Mouse (Mus musculus): ENCODE results near the gene Rere. TPM values are rescaled to one million over a fixed set of nuclear protein-coding genes. Genes with fewer than 3 reads are reported as not detected.
A peak's percentile ranks its signal among the peaks of the same experiment; 100 is the strongest.
"Not testable (repeated sequence)": the region's sequence is repeated elsewhere in the genome, so short reads cannot be mapped to it uniquely, and the experiment has no call there.

The Rere gene
- polyA plus RNA-seq, 1 experiment from 2014 or later: 22.2 TPM

DNA sequence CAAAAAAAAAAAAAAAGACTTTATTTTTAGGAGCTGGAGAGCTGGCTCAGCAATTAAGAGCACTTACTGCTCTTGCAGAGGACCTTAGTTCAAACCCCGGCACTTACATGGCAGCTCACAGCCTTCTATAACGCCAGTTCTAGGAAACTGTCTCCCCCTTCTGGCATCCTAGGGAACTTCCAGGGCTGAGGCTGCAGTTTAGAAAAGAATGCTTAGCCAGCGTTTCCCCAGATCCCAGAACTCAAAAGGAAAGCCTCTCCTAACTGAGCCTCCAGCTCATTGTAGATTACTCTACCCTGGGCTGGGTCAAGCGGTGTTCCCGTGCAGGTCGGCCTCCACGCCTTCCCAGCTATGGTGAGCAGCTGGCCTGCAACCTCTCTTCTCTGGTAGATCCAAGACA, 16.5 kb upstream of the Rere start:
- Histone ChIP-seq H3K4me1 (ENCODE audit: control insufficient read depth, insufficient read depth, low read length) (peaks cover 11% of the 10 kb centered on the region), H3K27ac (ENCODE audit: low read length) (no peak overlapping the region), H3K9me3 (ENCODE audit: control insufficient read depth, low read length) (no peaks in the 10 kb centered on the region), H3K4me3 (ENCODE audit: low read length) (no peak overlapping the region), H3K4me2 (ENCODE audit: low read depth, low read length) (no peak overlapping the region), H3K36me3 (ENCODE audit: control insufficient read depth, insufficient read depth, low read length) (no peaks in the 10 kb centered on the region), H3K9ac (ENCODE audit: low read depth, low read length) (no peak overlapping the region), H3K27me3 (replicated peaks; ENCODE audit: control insufficient read depth, insufficient read depth, low read length) (no peaks in the 10 kb centered on the region)
- ATAC-seq: no peak
- 55% methylated on average over 7 of the region's 7 CpGs for WGBS

DNA sequence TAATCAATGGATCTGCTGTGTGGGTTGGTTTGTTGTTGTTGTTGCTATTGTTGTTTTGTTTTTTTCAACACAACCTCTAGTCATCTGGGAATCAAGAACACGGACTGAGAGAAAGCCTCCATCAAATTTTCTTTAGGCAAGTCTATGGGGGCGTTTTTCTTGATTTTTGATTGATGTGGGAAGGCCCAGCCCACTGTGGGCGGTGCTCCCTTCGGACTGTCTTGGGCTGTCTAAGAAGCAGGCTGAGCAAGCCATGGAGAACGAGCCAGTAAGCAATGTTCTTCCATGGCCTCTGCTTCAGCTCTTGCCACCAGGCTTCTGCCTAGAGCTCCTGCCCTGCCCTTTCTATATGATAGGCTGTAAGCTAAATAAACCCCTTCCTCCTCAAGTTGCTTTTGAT, 16.0 kb upstream of the Rere start:
- no peak overlapping the region for H3K4me3 ChIP-seq (ENCODE audit: low read length)
- H3K9me3 ChIP-seq (ENCODE audit: control insufficient read depth, low read length): no peaks in the 10 kb centered on the region
- H3K4me2 ChIP-seq (ENCODE audit: low read depth, low read length): no peak overlapping the region
- ATAC-seq: no peak
- H3K36me3 ChIP-seq (ENCODE audit: control insufficient read depth, insufficient read depth, low read length): no peaks in the 10 kb centered on the region
- peaks cover 14% of the 10 kb centered on the region for H3K4me1 ChIP-seq (ENCODE audit: control insufficient read depth, insufficient read depth, low read length)
- WGBS: 69% methylated on average over 5 of the region's 5 CpGs
- H3K27ac ChIP-seq (ENCODE audit: low read length): no peak overlapping the region
- no peaks in the 10 kb centered on the region for H3K27me3 ChIP-seq (replicated peaks; ENCODE audit: control insufficient read depth, insufficient read depth, low read length)
- no peak overlapping the region for H3K9ac ChIP-seq (ENCODE audit: low read depth, low read length)

DNA sequence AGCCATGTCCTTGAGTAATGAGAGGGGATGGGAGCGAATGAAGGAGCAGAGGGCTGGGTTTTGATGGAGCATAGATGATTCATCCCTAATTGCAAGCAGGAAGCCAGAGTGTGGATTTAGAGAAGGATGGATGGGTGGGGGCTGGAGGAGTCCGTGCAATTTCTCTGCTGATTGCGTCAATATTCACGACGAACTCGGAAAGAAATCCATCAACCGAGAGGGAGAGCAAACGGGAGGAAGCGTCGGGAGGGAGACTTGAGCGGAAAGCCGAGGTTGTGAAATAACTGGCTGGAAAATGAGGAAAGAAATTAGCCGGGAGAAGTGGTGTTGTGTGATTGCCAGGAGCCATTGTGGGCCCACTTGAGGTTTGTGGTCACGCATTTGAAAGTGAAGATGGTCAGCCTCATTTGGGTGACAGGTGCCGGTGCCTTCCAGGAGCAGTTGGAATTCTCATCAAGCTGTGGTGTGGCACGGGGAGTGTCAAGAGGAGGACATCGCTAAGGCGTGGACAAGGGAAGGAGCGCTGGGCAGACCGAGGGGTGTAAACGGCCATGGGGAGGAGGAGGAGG, 14.7 kb upstream of the Rere start:
- ATAC-seq: no peak
- no peaks in the 10 kb centered on the region for H3K9me3 ChIP-seq (ENCODE audit: control insufficient read depth, low read length)
- no peak overlapping the region for H3K9ac ChIP-seq (ENCODE audit: low read depth, low read length)
- no peaks in the 10 kb centered on the region for H3K27me3 ChIP-seq (replicated peaks; ENCODE audit: control insufficient read depth, insufficient read depth, low read length)
- WGBS: 62% methylated on average over 21 of the region's 21 CpGs
- no peak overlapping the region for H3K27ac ChIP-seq (ENCODE audit: low read length)
- no peak overlapping the region for H3K4me3 ChIP-seq (ENCODE audit: low read length)
- H3K36me3 ChIP-seq (ENCODE audit: control insufficient read depth, insufficient read depth, low read length): no peaks in the 10 kb centered on the region
- H3K4me1 ChIP-seq (ENCODE audit: control insufficient read depth, insufficient read depth, low read length): peaks cover 15% of the 10 kb centered on the region
- no peak overlapping the region for H3K4me2 ChIP-seq (ENCODE audit: low read depth, low read length)

DNA sequence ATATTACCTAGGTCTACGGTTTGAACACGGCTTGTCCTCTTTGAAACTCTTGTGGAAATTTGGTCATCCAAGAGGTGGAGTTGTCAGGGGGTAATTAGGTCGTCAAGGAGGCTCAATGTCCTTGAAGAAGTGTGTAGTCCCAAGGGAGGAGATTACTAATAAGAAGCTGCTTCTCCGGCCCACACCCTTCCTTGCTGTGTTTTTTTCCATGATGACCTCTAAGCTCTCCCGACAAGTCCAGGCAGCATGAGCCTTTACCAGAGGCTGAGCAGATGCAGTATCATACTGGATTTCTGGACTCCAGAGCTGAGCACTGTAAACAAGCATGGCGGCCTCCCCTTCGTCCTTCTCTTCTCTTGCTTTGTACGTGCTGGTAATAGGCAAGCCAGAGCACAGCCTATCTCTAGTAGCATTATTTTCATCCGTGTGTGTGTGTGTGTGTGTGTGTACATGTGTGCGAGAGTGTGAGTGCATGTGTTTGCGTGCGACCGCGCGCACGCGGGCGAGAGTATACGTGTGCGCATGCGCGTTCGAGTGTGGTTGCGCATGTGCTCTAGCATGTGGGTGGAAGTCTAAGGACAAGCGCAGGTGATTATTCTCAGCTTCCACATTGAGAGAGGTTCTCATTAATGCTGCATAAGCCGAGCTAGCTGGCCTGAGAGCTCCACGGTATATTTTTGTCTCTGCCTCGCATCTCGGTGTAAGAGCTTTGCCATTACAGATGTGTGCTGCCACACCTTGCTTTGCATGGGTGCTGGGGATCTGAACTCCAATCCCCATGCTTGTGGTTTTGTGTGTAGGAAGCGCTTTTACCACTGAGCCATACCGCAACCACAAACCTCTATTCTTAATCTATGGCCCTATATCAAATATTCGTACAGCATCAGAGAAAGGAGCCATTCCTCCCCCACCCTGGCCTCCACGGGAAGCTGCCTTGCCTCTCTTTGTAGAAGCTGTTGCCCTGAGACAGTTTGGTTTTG, 12.5 kb upstream of the Rere start:
- WGBS: 84% methylated on average over 33 of the region's 33 CpGs
- H3K27ac ChIP-seq (ENCODE audit: low read length): no peak overlapping the region
- H3K4me2 ChIP-seq (ENCODE audit: low read depth, low read length): no peak overlapping the region
- H3K4me1 ChIP-seq (ENCODE audit: control insufficient read depth, insufficient read depth, low read length): peaks cover 31% of the 10 kb centered on the region
- H3K36me3 ChIP-seq (ENCODE audit: control insufficient read depth, insufficient read depth, low read length): no peaks in the 10 kb centered on the region
- no peaks in the 10 kb centered on the region for H3K27me3 ChIP-seq (replicated peaks; ENCODE audit: control insufficient read depth, insufficient read depth, low read length)
- no peak overlapping the region for H3K9ac ChIP-seq (ENCODE audit: low read depth, low read length)
- H3K9me3 ChIP-seq (ENCODE audit: control insufficient read depth, low read length): no peaks in the 10 kb centered on the region
- H3K4me3 ChIP-seq (ENCODE audit: low read length): no peak overlapping the region
- no peak for ATAC-seq

DNA sequence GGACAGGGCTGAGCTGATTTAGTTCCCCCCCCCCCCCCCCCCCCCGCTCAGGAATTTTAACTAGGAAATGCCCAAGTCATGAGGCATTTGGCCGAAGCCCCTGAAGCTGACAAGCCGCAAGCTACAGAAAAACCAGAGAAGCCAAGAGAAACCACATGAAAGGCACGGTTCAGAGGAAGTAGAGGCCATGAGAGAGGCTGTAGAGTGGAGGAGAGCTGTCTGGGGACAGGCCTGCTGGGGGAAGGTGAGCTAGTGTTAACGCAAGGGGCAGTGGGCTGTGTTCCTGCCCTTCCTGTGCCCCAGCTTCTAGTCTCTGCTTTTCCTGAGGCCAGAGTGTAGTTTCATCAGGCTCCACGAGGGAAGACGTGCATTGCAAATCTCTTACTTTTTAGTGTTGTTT, 11.8 kb upstream of the Rere start:
- no peak for ATAC-seq
- peak overlapping the region; percentile 7; the same call in 1 of the 2 replicates for H3K9ac ChIP-seq (ENCODE audit: low read depth, low read length)

DNA sequence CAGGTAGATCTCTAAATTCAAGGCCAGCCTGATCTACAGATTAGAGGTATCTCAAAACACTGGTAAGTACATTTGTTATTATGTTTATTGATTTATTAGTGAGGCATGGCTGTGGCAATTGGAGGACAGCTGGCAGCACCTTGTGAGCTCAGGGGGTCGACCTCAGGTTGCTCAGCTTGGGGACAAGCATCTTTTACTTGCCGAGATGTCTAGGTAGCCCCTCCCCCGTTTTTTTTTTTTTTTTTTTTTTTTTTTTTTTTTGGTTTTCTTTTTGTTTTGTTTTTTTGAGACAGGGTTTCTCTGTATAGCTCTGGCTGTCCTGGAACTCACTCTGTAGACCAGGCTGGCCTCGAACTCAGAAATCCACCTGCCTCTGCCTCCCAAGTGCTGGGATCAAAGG, 10.7 kb upstream of the Rere start:
- H3K9me3 ChIP-seq (ENCODE audit: control insufficient read depth, low read length); H3K9ac ChIP-seq (ENCODE audit: low read depth, low read length); H3K27ac ChIP-seq (ENCODE audit: low read length); H3K4me3 ChIP-seq (ENCODE audit: low read length); H3K4me2 ChIP-seq (ENCODE audit: low read depth, low read length); H3K27me3 ChIP-seq (replicated peaks; ENCODE audit: control insufficient read depth, insufficient read depth, low read length); ATAC-seq; H3K36me3 ChIP-seq (ENCODE audit: control insufficient read depth, insufficient read depth, low read length): not testable (repeated sequence)
- peaks cover 31% of the 10 kb centered on the region for H3K4me1 ChIP-seq (ENCODE audit: control insufficient read depth, insufficient read depth, low read length)
- WGBS: 78% methylated on average over 4 of the region's 4 CpGs

More for the DNA sequence above, 11.8 kb upstream of the Rere start:
- H3K4me2 ChIP-seq (ENCODE audit: low read depth, low read length): no peak overlapping the region
- no peaks in the 10 kb centered on the region for H3K9me3 ChIP-seq (ENCODE audit: control insufficient read depth, low read length)
- peak overlapping the region; percentile 58 for H3K27ac ChIP-seq (ENCODE audit: low read length)
- H3K4me3 ChIP-seq (ENCODE audit: low read length): no peak overlapping the region
- no peaks in the 10 kb centered on the region for H3K27me3 ChIP-seq (replicated peaks; ENCODE audit: control insufficient read depth, insufficient read depth, low read length)
- no peaks in the 10 kb centered on the region for H3K36me3 ChIP-seq (ENCODE audit: control insufficient read depth, insufficient read depth, low read length)
- H3K4me1 ChIP-seq (ENCODE audit: control insufficient read depth, insufficient read depth, low read length): peaks cover 31% of the 10 kb centered on the region
- 31% methylated on average over 7 of the region's 7 CpGs for WGBS

DNA sequence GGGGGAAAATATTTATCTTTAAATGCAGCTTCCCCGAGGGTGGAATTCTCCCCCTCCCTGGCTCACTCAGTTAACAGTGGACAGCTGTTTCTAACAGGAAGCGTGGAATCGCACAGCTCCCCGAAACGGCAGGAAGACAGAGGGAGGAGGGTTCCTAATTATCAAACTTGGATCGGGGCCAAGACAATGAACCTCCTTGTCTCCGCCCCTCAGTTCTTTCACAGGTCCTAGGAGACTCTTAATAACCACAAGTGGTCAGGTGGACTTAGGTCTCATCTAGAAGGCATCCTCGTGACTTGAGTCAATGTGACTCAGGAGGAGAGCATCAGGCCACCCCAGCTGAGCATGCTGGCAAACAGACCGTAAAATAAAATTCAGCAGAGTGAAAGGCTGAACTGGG, 8.7 kb upstream of the Rere start:
- Histone ChIP-seq H3K4me2 (ENCODE audit: low read depth, low read length) (peak overlapping the region; percentile 37), H3K4me1 (ENCODE audit: control insufficient read depth, insufficient read depth, low read length) (peaks cover 31% of the 10 kb centered on the region), H3K4me3 (ENCODE audit: low read length) (no peak overlapping the region), H3K9me3 (ENCODE audit: control insufficient read depth, low read length) (no peaks in the 10 kb centered on the region), H3K36me3 (ENCODE audit: control insufficient read depth, insufficient read depth, low read length) (no peaks in the 10 kb centered on the region), H3K9ac (ENCODE audit: low read depth, low read length) (peak overlapping the region; percentile 2; the same call in 1 of the 2 replicates), H3K27ac (ENCODE audit: low read length) (peak overlapping the region; percentile 88), H3K27me3 (replicated peaks; ENCODE audit: control insufficient read depth, insufficient read depth, low read length) (no peaks in the 10 kb centered on the region)
- ATAC-seq: peak; percentile 93
- WGBS: 3% methylated on average over 9 of the region's 9 CpGs

DNA sequence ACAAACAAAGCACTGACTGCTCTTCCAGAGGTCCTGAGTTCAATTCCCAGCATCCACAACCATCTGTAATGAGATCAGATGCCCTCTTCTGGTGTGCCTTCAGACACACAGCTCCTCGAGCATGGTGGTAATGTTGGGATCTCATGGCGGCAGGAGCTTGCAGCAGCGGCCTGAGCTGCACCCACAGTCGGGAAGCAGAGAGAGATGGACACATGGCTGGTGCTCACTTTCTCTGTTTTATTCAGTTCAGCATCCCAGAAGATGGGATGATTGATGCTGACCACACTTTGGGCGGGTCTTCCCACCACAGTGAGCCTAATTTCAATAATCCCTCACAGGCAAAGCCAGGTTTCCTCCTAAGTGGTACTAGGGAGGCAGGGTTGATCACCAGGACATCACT, 5.9 kb upstream of the Rere start:
- ATAC-seq: no peak
- no peak overlapping the region for H3K4me3 ChIP-seq (ENCODE audit: low read length)
- no peaks in the 10 kb centered on the region for H3K9me3 ChIP-seq (ENCODE audit: control insufficient read depth, low read length)
- no peak overlapping the region for H3K4me2 ChIP-seq (ENCODE audit: low read depth, low read length)
- H3K9ac ChIP-seq (ENCODE audit: low read depth, low read length): no peak overlapping the region
- H3K27ac ChIP-seq (ENCODE audit: low read length): no peak overlapping the region
- H3K36me3 ChIP-seq (ENCODE audit: control insufficient read depth, insufficient read depth, low read length): no peaks in the 10 kb centered on the region
- H3K27me3 ChIP-seq (replicated peaks; ENCODE audit: control insufficient read depth, insufficient read depth, low read length): no peaks in the 10 kb centered on the region
- H3K4me1 ChIP-seq (ENCODE audit: control insufficient read depth, insufficient read depth, low read length): peaks cover 17% of the 10 kb centered on the region
- WGBS: 89% methylated on average over 5 of the region's 5 CpGs

DNA sequence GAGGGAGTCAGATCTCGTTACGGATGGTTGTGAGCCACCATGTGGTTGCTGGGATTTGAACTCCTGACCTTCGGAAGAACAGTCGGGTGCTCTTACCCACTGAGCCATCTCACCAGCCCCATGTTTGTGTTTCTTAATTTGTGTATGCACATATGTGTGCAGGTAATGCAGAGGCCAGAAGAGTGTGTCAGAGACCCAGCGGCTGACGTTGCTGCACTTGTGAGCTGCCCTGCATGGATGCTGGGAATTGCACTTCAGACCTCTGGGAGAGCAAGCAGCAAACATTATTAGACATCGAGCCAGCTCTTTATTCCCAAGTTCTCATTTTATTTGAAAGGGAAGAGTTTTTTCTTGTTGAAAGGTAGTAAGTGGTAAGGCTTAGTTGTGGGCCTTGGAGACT, 2.1 kb upstream of the Rere start:
- WGBS: 90% methylated on average over 5 of the region's 7 CpGs
- H3K27me3 ChIP-seq (replicated peaks; ENCODE audit: control insufficient read depth, insufficient read depth, low read length); H3K36me3 ChIP-seq (ENCODE audit: control insufficient read depth, insufficient read depth, low read length); H3K4me3 ChIP-seq (ENCODE audit: low read length); H3K27ac ChIP-seq (ENCODE audit: low read length); H3K4me2 ChIP-seq (ENCODE audit: low read depth, low read length); ATAC-seq; H3K9me3 ChIP-seq (ENCODE audit: control insufficient read depth, low read length); H3K9ac ChIP-seq (ENCODE audit: low read depth, low read length): not testable (repeated sequence)
- H3K4me1 ChIP-seq (ENCODE audit: control insufficient read depth, insufficient read depth, low read length): peaks cover 12% of the 10 kb centered on the region

Data from intestine, embryonic 16.5 days (tissue).